ENCODE assay signal across 17 mouse cellular contexts in the genomic region with DNA sequence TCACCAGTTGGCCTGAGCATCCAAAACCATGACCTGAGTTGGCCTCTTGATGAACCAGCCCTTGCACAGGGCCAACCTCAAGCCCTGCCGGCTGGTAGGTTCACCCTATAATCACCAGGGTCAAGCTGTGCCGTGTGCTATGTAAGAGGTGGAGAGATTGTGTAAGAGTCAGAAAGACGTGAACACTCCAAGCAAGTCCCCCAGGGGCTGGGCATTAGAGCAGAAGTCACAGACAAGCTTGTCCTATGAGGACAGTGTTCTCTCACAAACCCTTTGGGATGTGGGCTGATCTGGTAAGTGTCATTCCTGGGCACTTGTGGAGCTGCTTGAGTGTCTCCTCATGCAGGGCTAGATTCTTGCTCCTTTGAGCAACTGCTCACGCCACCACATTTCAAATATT. TPM values are rescaled to one million over a fixed set of nuclear protein-coding genes. Genes with fewer than 3 reads are reported as not detected.
A peak's percentile ranks its signal among the peaks of the same experiment; 100 is the strongest.
DNase-seq lines count a peak whose midpoint lies in the region; ATAC-seq lines count a peak whose summit lies in the region.
"Had no signal": no experiment of that assay in that cellular context is flagged by ENCODE, and none has a peak within 500 bp of the region (broad histone marks: within the 10 kb centered on the region; RNA-seq: fewer than 3 reads in every experiment).

No protein-coding gene starts in this region.

- H3K4me1 ChIP-seq in kidney, embryonic 16.5 days (ENCODE audit: insufficient read depth, low read length) = peaks cover 39% of the 10 kb centered on the region
- H3K4me1 ChIP-seq: forebrain, embryonic 13.5 days; hindbrain, embryonic 12.5 days had no signal

- H3K9me3 ChIP-seq in kidney, embryonic 16.5 days (ENCODE audit: low read length) = no peaks in the 10 kb centered on the region
- H3K9me3 ChIP-seq: forebrain, embryonic 13.5 days; heart, embryonic 10.5 days; hindbrain, embryonic 12.5 days; limb, embryonic 13.5 days; liver, embryonic 15.5 days; midbrain, embryonic 13.5 days had no signal

- H3K27me3 ChIP-seq in kidney, embryonic 16.5 days (ENCODE audit: insufficient read depth, low read length) = no peaks in the 10 kb centered on the region
- H3K27me3 ChIP-seq: forebrain, embryonic 13.5 days; hindbrain, embryonic 12.5 days; limb, embryonic 13.5 days; liver, embryonic 15.5 days; midbrain, embryonic 13.5 days had no signal

- no peaks in the 10 kb centered on the region for H3K36me3 ChIP-seq in kidney, embryonic 16.5 days (ENCODE audit: insufficient read depth, low read length)
- H3K36me3 ChIP-seq: heart, embryonic 10.5 days; hindbrain, embryonic 12.5 days; limb, embryonic 13.5 days; liver, embryonic 15.5 days; midbrain, embryonic 13.5 days had no signal

- H3K9ac ChIP-seq in kidney, embryonic 16.5 days (replicated peaks; ENCODE audit: low read length) = no peak overlapping the region
- H3K9ac ChIP-seq: forebrain, embryonic 13.5 days; hindbrain, embryonic 12.5 days; limb, embryonic 13.5 days; liver, embryonic 15.5 days; midbrain, embryonic 13.5 days had no signal

- H3K4me2 ChIP-seq in kidney, embryonic 16.5 days (replicated peaks; ENCODE audit: low read depth, low read length) = no peak overlapping the region
- H3K4me2 ChIP-seq: forebrain, embryonic 13.5 days; hindbrain, embryonic 12.5 days; limb, embryonic 13.5 days; midbrain, embryonic 13.5 days had no signal

- DNase-seq in lung, adult 18-20 months = peak; percentile 56 to 75
- DNase-seq in lung, postnatal 14 days = no peak
- peak; percentile 92 for DNase-seq in adipocyte (ENCODE audit: low spot score)
- DNase-seq in adrenal gland, postnatal 25 days = peak; percentile 11
- peak; percentile 44 for DNase-seq in skeletal muscle tissue, adult 2 months (ENCODE audit: low read depth, low spot score)
- no peak for DNase-seq in kidney, adult 11 months
- DNase-seq: cerebellum, adult 9-10 months; heart, postnatal 10 days; kidney, adult 18-20 months; layer of hippocampus, adult 9-11 months had no signal

- no peak overlapping the region for H3K4me3 ChIP-seq in kidney, embryonic 16.5 days (ENCODE audit: low read length)
- H3K4me3 ChIP-seq: forebrain, embryonic 13.5 days; heart, embryonic 10.5 days; hindbrain, embryonic 12.5 days; limb, embryonic 13.5 days; liver, embryonic 15.5 days; midbrain, embryonic 13.5 days had no signal

- H3K27ac ChIP-seq in kidney, embryonic 16.5 days (ENCODE audit: low read length) = no peak overlapping the region
- H3K27ac ChIP-seq: forebrain, embryonic 13.5 days; hindbrain, embryonic 12.5 days; limb, embryonic 13.5 days; liver, embryonic 15.5 days; midbrain, embryonic 13.5 days had no signal

- ATAC-seq in kidney, embryonic 16.5 days (ENCODE audit: low FRiP score, low TSS enrichment) = no peak
- ATAC-seq: forebrain, embryonic 13.5 days; midbrain, embryonic 13.5 days had no signal

- WGBS in kidney, embryonic 16.5 days = 85% methylated on average over 4 of the region's 4 CpGs

RNA-seq across cellular contexts. Expression of gene Ppp2r5a, which starts 46.5 kb away (rescaled TPM):
- 162 and 192 TPM in 2 replicates for total RNA-seq in adrenal gland, postnatal 25 days (2021)
- 15.7 and 18.8 TPM in 2 replicates for polyA plus RNA-seq in kidney, embryonic 16.5 days (2015; fragmentation: Nextera tagmentation; extraction: Ambion mirVana)

Comparison
In these comparisons a context has a peak if more than half of its experiments do, and no peak if none do; other contexts are left out.
1. DNase-seq: peak in lung, adult 18-20 months (2 of 2), adipocyte (single experiment), adrenal gland, postnatal 25 days (single experiment) and skeletal muscle tissue, adult 2 months (single experiment); none in lung, postnatal 14 days (single experiment) and kidney, adult 11 months (single experiment).